Comparison of ENCODE assay signal across 14 mouse cellular contexts in the genomic region with DNA sequence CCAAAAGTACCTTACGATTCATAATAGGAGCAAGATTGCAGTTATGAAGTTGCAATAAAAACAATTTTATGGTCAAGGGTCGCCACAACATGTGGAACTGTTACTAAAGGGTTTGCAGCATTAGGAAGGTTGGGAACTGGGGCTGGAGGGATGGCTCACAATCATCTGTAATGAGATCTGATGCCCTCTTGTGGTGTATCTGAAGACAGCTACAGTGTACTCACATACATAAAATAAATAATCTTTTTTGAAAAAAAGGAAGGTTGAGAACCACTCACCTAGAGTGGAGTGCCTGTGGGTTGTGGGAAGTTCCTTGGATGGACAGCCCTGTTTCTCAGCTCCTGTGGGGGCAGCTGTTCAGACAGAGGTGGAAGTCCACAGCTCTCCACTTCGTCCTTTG. TPM values are rescaled to one million over a fixed set of nuclear protein-coding genes. Genes with fewer than 3 reads are reported as not detected.
DNase-seq lines count a peak whose midpoint lies in the region; ATAC-seq and TF ChIP-seq lines count a peak whose summit lies in the region.
"Had no signal": no experiment of that assay in that cellular context is flagged by ENCODE, and none has a peak within 500 bp of the region (broad histone marks: within the 10 kb centered on the region; RNA-seq: fewer than 3 reads in every experiment).

No protein-coding gene starts in this region.

- ATAC-seq in hindbrain, embryonic 16.5 days: 0 out of 2 replicates have a peak, but pooled peaks have one; percentile 34
- no peak for ATAC-seq in hindbrain, embryonic 11.5 days (ENCODE audit: low FRiP score)
- ATAC-seq in lung, postnatal 0 days: no peak
- no peak for ATAC-seq in midbrain, postnatal 0 days (ENCODE audit: low FRiP score)

- no peaks in the 10 kb centered on the region for H3K36me3 ChIP-seq in hindbrain, embryonic 16.5 days (ENCODE audit: control insufficient read depth, insufficient read depth, low read length)
- H3K36me3 ChIP-seq in hindbrain, embryonic 11.5 days (ENCODE audit: control insufficient read depth, insufficient read depth, low read length): no peaks in the 10 kb centered on the region
- H3K36me3 ChIP-seq in lung, postnatal 0 days (ENCODE audit: insufficient read depth, low read length): no peaks in the 10 kb centered on the region
- no peaks in the 10 kb centered on the region; the same call in 1 of the 2 replicates for H3K36me3 ChIP-seq in midbrain, postnatal 0 days (ENCODE audit: insufficient read depth, low read length)

- no peak for TF ChIP-seq EP300 in lung, postnatal 0 days (IDR thresholded peaks at IDR 0.05)

- no peak for DNase-seq in hindbrain, embryonic 11.5 days (ENCODE audit: low spot score)
- no peak for DNase-seq in lung, postnatal 0 days (ENCODE audit: low spot score)
- DNase-seq in lung, postnatal 4 days: no peak
- DNase-seq in brain, adult 2 months (ENCODE audit: low read depth, low spot score): peak; percentile 50
- DNase-seq in midbrain, postnatal 0 days (ENCODE audit: low spot score): peak; percentile 43
- DNase-seq in ovary, postnatal 10 days (ENCODE audit: low spot score): no peak
- DNase-seq in yolk sac, embryonic 10.5 days (ENCODE audit: low spot score): no peak
- DNase-seq: heart, postnatal 36 days; kidney, postnatal 10 days; lung, adult 18-20 months; thymus, postnatal 36 days had no signal

- no peak overlapping the region for H3K9ac ChIP-seq in hindbrain, embryonic 16.5 days (ENCODE audit: low read depth, low read length)
- H3K9ac ChIP-seq in hindbrain, embryonic 11.5 days (ENCODE audit: low read depth, low read length): no peak overlapping the region
- no peak overlapping the region for H3K9ac ChIP-seq in lung, postnatal 0 days (replicated peaks; ENCODE audit: low read depth)
- no peak overlapping the region for H3K9ac ChIP-seq in midbrain, postnatal 0 days (replicated peaks; ENCODE audit: low read length, poor library complexity, severe bottlenecking)

- no peaks in the 10 kb centered on the region for H3K9me3 ChIP-seq in hindbrain, embryonic 16.5 days (ENCODE audit: control insufficient read depth, low read length)
- H3K9me3 ChIP-seq in hindbrain, embryonic 11.5 days (ENCODE audit: control insufficient read depth, low read length): no peaks in the 10 kb centered on the region
- H3K9me3 ChIP-seq in lung, postnatal 0 days (ENCODE audit: low read length): no peaks in the 10 kb centered on the region
- H3K9me3 ChIP-seq in midbrain, postnatal 0 days (ENCODE audit: low read length): no peaks in the 10 kb centered on the region

- WGBS in hindbrain, embryonic 16.5 days: 65% methylated on average over 3 of the region's 3 CpGs
- 70% methylated on average over 3 of the region's 3 CpGs for WGBS in hindbrain, embryonic 11.5 days
- WGBS in lung, postnatal 0 days: 53% methylated on average over 3 of the region's 3 CpGs
- WGBS in midbrain, postnatal 0 days: 72% methylated on average over 3 of the region's 3 CpGs

- TF ChIP-seq CTCF in lung, postnatal 0 days (IDR thresholded peaks at IDR 0.05): peak; percentile 52
- peak; percentile 73 for TF ChIP-seq CTCF in midbrain, postnatal 0 days (IDR thresholded peaks at IDR 0.05)

- no peaks in the 10 kb centered on the region for H3K27me3 ChIP-seq in hindbrain, embryonic 16.5 days (replicated peaks; ENCODE audit: control insufficient read depth, insufficient read depth, low read length)
- H3K27me3 ChIP-seq in hindbrain, embryonic 11.5 days (ENCODE audit: control insufficient read depth, insufficient read depth, low read length): no peaks in the 10 kb centered on the region
- H3K27me3 ChIP-seq in lung, postnatal 0 days (replicated peaks; ENCODE audit: insufficient read depth, low read length): no peaks in the 10 kb centered on the region
- no peaks in the 10 kb centered on the region for H3K27me3 ChIP-seq in midbrain, postnatal 0 days (ENCODE audit: insufficient read depth, low read length)

- H3K4me3 ChIP-seq in hindbrain, embryonic 16.5 days (ENCODE audit: low read length): no peak overlapping the region
- H3K4me3 ChIP-seq in hindbrain, embryonic 11.5 days (ENCODE audit: low read depth, low read length): no peak overlapping the region
- H3K4me3 ChIP-seq in lung, postnatal 0 days (ENCODE audit: low read depth, low read length): no peak overlapping the region
- no peak overlapping the region for H3K4me3 ChIP-seq in midbrain, postnatal 0 days (ENCODE audit: low read depth, low read length)

- H3K4me1 ChIP-seq in hindbrain, embryonic 16.5 days (ENCODE audit: control insufficient read depth, insufficient read depth, low read depth, low read length): no peaks in the 10 kb centered on the region
- no peaks in the 10 kb centered on the region for H3K4me1 ChIP-seq in hindbrain, embryonic 11.5 days (replicated peaks; ENCODE audit: control insufficient read depth, insufficient read depth, low read length)
- H3K4me1 ChIP-seq in lung, postnatal 0 days (ENCODE audit: insufficient read depth, low read depth, low read length): no peaks in the 10 kb centered on the region
- H3K4me1 ChIP-seq in midbrain, postnatal 0 days (ENCODE audit: insufficient read depth, low read length): no peaks in the 10 kb centered on the region

- H3K4me2 ChIP-seq in hindbrain, embryonic 16.5 days (ENCODE audit: low read length): no peak overlapping the region
- H3K4me2 ChIP-seq in hindbrain, embryonic 11.5 days (replicated peaks; ENCODE audit: low read depth, low read length): no peak overlapping the region
- no peak overlapping the region for H3K4me2 ChIP-seq in lung, postnatal 0 days (replicated peaks; ENCODE audit: low read depth, low read length)
- no peak overlapping the region for H3K4me2 ChIP-seq in midbrain, postnatal 0 days (ENCODE audit: low read depth, low read length, poor library complexity, severe bottlenecking)

- no peak overlapping the region for H3K27ac ChIP-seq in hindbrain, embryonic 16.5 days (ENCODE audit: low read depth, low read length)
- H3K27ac ChIP-seq in hindbrain, embryonic 11.5 days (ENCODE audit: low read depth, low read length): no peak overlapping the region
- H3K27ac ChIP-seq in lung, postnatal 0 days (ENCODE audit: low read length): no peak overlapping the region
- H3K27ac ChIP-seq in midbrain, postnatal 0 days (ENCODE audit: low read depth, low read length): no peak overlapping the region

RNA-seq across cellular contexts. Expression of a gene that starts 30.3 kb away (rescaled TPM):
- 0.70 and 1.3 TPM in 2 replicates for polyA plus RNA-seq in hindbrain, embryonic 16.5 days (2015; fragmentation: Nextera tagmentation; extraction: Ambion mirVana)
- 0.66 and 1.9 TPM in 2 replicates for polyA plus RNA-seq in hindbrain, embryonic 11.5 days (2014; fragmentation: Nextera tagmentation; extraction: Ambion mirVana)
- 0.36 and 0.52 TPM in 2 replicates for polyA plus RNA-seq in lung, postnatal 0 days (2015; fragmentation: Nextera tagmentation; extraction: Ambion mirVana)
- 0.55 and 1.6 TPM in 2 replicates for total RNA-seq in midbrain, postnatal 0 days (2014; rRNA removed)
- 0.44 and 0.51 TPM in 2 replicates for polyA plus RNA-seq in midbrain, postnatal 0 days (2015; fragmentation: Nextera tagmentation; extraction: Ambion mirVana)
- total RNA-seq: common myeloid progenitor, adult 5-6 weeks; monocyte, adult 5-6 weeks had no signal

Comparison
In these comparisons a context has a peak if more than half of its experiments do, and no peak if none do; other contexts are left out.
1. DNase-seq: peak in brain, adult 2 months (single experiment) and midbrain, postnatal 0 days (single experiment); none in hindbrain, embryonic 11.5 days (single experiment), lung, postnatal 0 days (single experiment), lung, postnatal 4 days (0 of 2), ovary, postnatal 10 days (single experiment) and yolk sac, embryonic 10.5 days (single experiment).